Mouse (Mus musculus): ENCODE measurements around the gene Catip.

GRCm38 (mm10) chr1:74393697-74394096 lies 31.8 kb downstream of the Catip start:
- no peak for TF ChIP-seq POLR2A (IDR thresholded peaks at IDR 0.05; ENCODE audit: borderline replicate concordance, extremely low read depth, low read depth, low read length)
- TF ChIP-seq CTCF (IDR thresholded peaks at IDR 0.05; ENCODE audit: insufficient read depth, low read length), result no peak

All from lung, adult 2 months (tissue).